Mouse (Mus musculus) CH12.LX (cell line): ENCODE measurements around the gene Thumpd2. TPM values are rescaled to one million over a fixed set of nuclear protein-coding genes. Genes with fewer than 3 reads are reported as not detected.

ENCODE experiments used
- DNase-seq: peaks from one replicate; pipeline ENCODE4 v3.0.0-alpha.2; 2013; ENCODE audit errors: extremely low read depth
- H3K27ac ChIP-seq: 2 replicates; pipeline ENCODE4 v1.5.1; 2012; ENCODE audit warnings: low read depth, mild to moderate bottlenecking, control low read depth, moderate library complexity; ENCODE audit not compliant: insufficient read depth
- H3K27me3 ChIP-seq: replicated peaks from 2 replicates; pipeline ENCODE3; 2012; ENCODE audit warnings: inconsistent platforms
- H3K36me3 ChIP-seq, 2 experiments: replicated peaks in 1 of 2; 2 replicates each; pipeline versions ENCODE3 to v1.6.1; 2012; ENCODE audit warnings: inconsistent platforms in 1 of 2, low read length in 1 of 2, mild to moderate bottlenecking in 1 of 2, mixed read lengths in 1 of 2, moderate library complexity in 1 of 2; ENCODE audit not compliant: control insufficient read depth in 1 of 2, insufficient read depth in 1 of 2
- H3K4me1 ChIP-seq, 2 experiments: 2 replicates each; pipeline ENCODE4 v1.6.1; 2012; ENCODE audit warnings: inconsistent platforms in 1 of 2, moderate library complexity in 1 of 2; ENCODE audit not compliant: insufficient read depth in 2 of 2, control insufficient read depth in 1 of 2
- H3K4me2 ChIP-seq: 2 replicates; pipeline ENCODE4 v1.6.1; 2012; ENCODE audit warnings: low read depth, mild to moderate bottlenecking, control low read depth; ENCODE audit not compliant: poor library complexity, insufficient read depth, severe bottlenecking
- H3K4me3 ChIP-seq, 3 experiments: fragments of 150-350 bp in 1 of 3; sonication (generic) in 1 of 3; replicated peaks in 1 of 3; 2 replicates each; pipeline versions ENCODE3 to v1.5.1; 2011 to 2012; ENCODE audit warnings: low read depth in 2 of 3, low read length in 2 of 3, mild to moderate bottlenecking in 2 of 3, moderate library complexity in 2 of 3, control low read depth in 1 of 3, improper control_type of control experiment in 1 of 3, inconsistent platforms in 1 of 3, mixed read lengths in 1 of 3; ENCODE audit not compliant: poor library complexity in 1 of 3
- H3K79me2 ChIP-seq: replicated peaks from 2 replicates; pipeline ENCODE4 v1.6.1; 2012; ENCODE audit warnings: mild to moderate bottlenecking, moderate library complexity; ENCODE audit not compliant: control insufficient read depth, poor library complexity, insufficient read depth, severe bottlenecking; ENCODE audit errors: extremely low read depth
- H3K9ac ChIP-seq: 2 replicates; pipeline ENCODE4 v1.6.1; 2012; ENCODE audit warnings: low read depth, mild to moderate bottlenecking, control low read depth, moderate library complexity; ENCODE audit not compliant: insufficient read depth
- H3K9me3 ChIP-seq: replicated peaks from 2 replicates; pipeline ENCODE3; 2012; ENCODE audit warnings: low read length, inconsistent platforms, mixed read lengths
- CHD1 ChIP-seq: IDR thresholded peaks from 2 replicates; pipeline ENCODE4 v1.6.1; 2012; ENCODE audit warnings: low read depth, low read length, improper control_type of control experiment, inconsistent platforms
- CHD2 ChIP-seq: IDR thresholded peaks from 2 replicates; pipeline ENCODE4 v1.6.1; 2011; ENCODE audit warnings: low read length, improper control_type of control experiment
- CTCF ChIP-seq, 2 experiments: IDR thresholded peaks in 1 of 2; conservative IDR thresholded peaks in 1 of 2; 2 replicates each; pipeline ENCODE4 v1.5.1; 2011 to 2012; ENCODE audit warnings: low read depth in 2 of 2, low read length in 2 of 2, improper control_type of control experiment in 1 of 2, inconsistent platforms in 1 of 2, mild to moderate bottlenecking in 1 of 2, moderate library complexity in 1 of 2
- ELF1 ChIP-seq: IDR thresholded peaks from 2 replicates; pipeline ENCODE4 v1.6.1; 2014; ENCODE audit warnings: low read depth, mild to moderate bottlenecking, inconsistent platforms, low read length, improper control_type of control experiment
- HCFC1 ChIP-seq: IDR thresholded peaks from 2 replicates; pipeline ENCODE4 v1.6.1; 2012; ENCODE audit warnings: low read depth, mild to moderate bottlenecking, inconsistent platforms, low read length, improper control_type of control experiment
- JUN ChIP-seq: IDR thresholded peaks from 2 replicates; pipeline ENCODE4 v1.6.1; 2011; ENCODE audit warnings: low read depth, mild to moderate bottlenecking, low read length, improper control_type of control experiment, moderate library complexity; ENCODE audit not compliant: insufficient read depth
- KAT2A ChIP-seq: IDR thresholded peaks from 2 replicates; pipeline ENCODE4 v1.6.1; 2012; ENCODE audit warnings: low read length, improper control_type of control experiment, inconsistent platforms; ENCODE audit not compliant: insufficient replicate concordance
- MAFK ChIP-seq: IDR thresholded peaks from 2 replicates; pipeline ENCODE4 v1.6.1; 2011; ENCODE audit warnings: low read length, improper control_type of control experiment; ENCODE audit not compliant: insufficient replicate concordance
- MAX ChIP-seq: IDR thresholded peaks from 2 replicates; pipeline ENCODE4 v1.6.1; 2011; ENCODE audit warnings: low read length, improper control_type of control experiment
- MEF2A ChIP-seq: IDR thresholded peaks from 2 replicates; pipeline ENCODE4 v1.6.1; 2014; ENCODE audit warnings: low read depth, mild to moderate bottlenecking, inconsistent platforms, low read length, improper control_type of control experiment, borderline replicate concordance
- MXI1 ChIP-seq: IDR thresholded peaks from 2 replicates; pipeline ENCODE4 v1.6.1; 2011; ENCODE audit warnings: mild to moderate bottlenecking, low read depth, low read length, improper control_type of control experiment
- PAX5 ChIP-seq: IDR thresholded peaks from 2 replicates; pipeline ENCODE4 v1.6.1; 2012; ENCODE audit warnings: low read length, inconsistent platforms, mixed read lengths
- POLR2AphosphoS2 ChIP-seq: IDR thresholded peaks from 2 replicates; pipeline ENCODE4 v1.6.1; 2011; ENCODE audit warnings: low read depth, low read length, improper control_type of control experiment
- SIN3A ChIP-seq: IDR thresholded peaks from 2 replicates; pipeline ENCODE4 v1.6.1; 2012; ENCODE audit warnings: low read length, improper control_type of control experiment, inconsistent platforms
- SMC3 ChIP-seq: IDR thresholded peaks from 2 replicates; pipeline ENCODE4 v1.6.1; 2011; ENCODE audit warnings: low read depth, low read length, improper control_type of control experiment
- TCF12 ChIP-seq: IDR thresholded peaks from 2 replicates; pipeline ENCODE4 v1.6.1; 2014; ENCODE audit warnings: low read depth, mild to moderate bottlenecking, inconsistent platforms, low read length, improper control_type of control experiment
- USF1 ChIP-seq: IDR thresholded peaks from 2 replicates; pipeline ENCODE4 v1.6.1; 2014; ENCODE audit warnings: low read depth, mild to moderate bottlenecking, inconsistent platforms, low read length, improper control_type of control experiment
- ZC3H11A ChIP-seq: IDR thresholded peaks from 2 replicates; pipeline ENCODE4 v1.6.1; 2012; ENCODE audit warnings: low read depth, mild to moderate bottlenecking, inconsistent platforms, low read length, improper control_type of control experiment
- ZMIZ1 ChIP-seq: IDR thresholded peaks from 2 replicates; pipeline ENCODE4 v1.6.1; 2012; ENCODE audit warnings: low read depth, mild to moderate bottlenecking, inconsistent platforms, low read length, improper control_type of control experiment
- dilution Hi-C: fragments of 300-500 bp; cut with MboI; formaldehyde crosslinking; loops from 2 replicates; pipeline ENCODE4 v1.14.3; 2020; ENCODE audit warnings: low sequenced_read_pairs; ENCODE audit not compliant: extremely low pct_unique_long_range_greater_than_20kb, extremely low pct_ligation_motif_present
- in situ Hi-C: fragments of 300-500 bp; cut with MboI; formaldehyde crosslinking; loops from 3 replicates; pipeline ENCODE4 v1.14.3; 2019; ENCODE audit warnings: low sequenced_read_pairs, low pct_ligation_motif_present, low pct_unique_long_range_greater_than_20kb, mixed read lengths
- polyA plus RNA-seq: library from polyadenylated mRNA; unstranded; fragments of >175 nt; gene quantifications from 2 replicates; pipeline ENCODE4 v1.2.1, GENCODE M21; 2012; ENCODE audit warnings: low read depth; ENCODE audit not compliant: insufficient read length
- total RNA-seq, 2 experiments: library from RNA; depleted of rRNA; stranded (reverse); fragments of 300-350 nt in 1 of 2; fragments of >200 nt in 1 of 2; gene quantifications; 2 replicates each; pipeline ENCODE4 v1.2.3; 2012 to 2014

Thumpd2 gene
- total and polyA plus RNA-seq, 3 experiments = 5.4 to 9.0 (median 7.6) TPM

GRCm38 (mm10) chr17:81010199-81010598, 54.7 kb downstream of the Thumpd2 start:
- no peak overlapping the region for H3K4me3 ChIP-seq
- no peaks in the 10 kb centered on the region for H3K79me2 ChIP-seq
- DNase-seq = no peak
- H3K9me3 ChIP-seq = no peaks in the 10 kb centered on the region
- H3K27me3 ChIP-seq = no peaks in the 10 kb centered on the region
- no peak for TF ChIP-seq ZC3H11A
- TF ChIP-seq USF1 = no peak
- TF ChIP-seq KAT2A = no peak
- TF ChIP-seq MAX = no peak
- TF ChIP-seq ZMIZ1 = no peak
- TF ChIP-seq TCF12 = no peak
- TF ChIP-seq CTCF (conservative IDR thresholded peaks at IDR 0.05 in 1 of 2, IDR thresholded peaks at IDR 0.05 in 1 of 2; ENCODE audit: low read depth in 2 of 2, low read length in 2 of 2) = no peak
- TF ChIP-seq POLR2AphosphoS2 = no peak
- TF ChIP-seq MAFK = no peak
- TF ChIP-seq MXI1 = no peak
- no peak for TF ChIP-seq CHD2
- TF ChIP-seq SMC3 = no peak
- no peak for TF ChIP-seq MEF2A
- TF ChIP-seq, all 38 proteins: peak for 0
- Histone ChIP-seq H3K36me3 (no peaks in the 10 kb centered on the region), H3K27ac (no peak overlapping the region), H3K4me2 (no peak overlapping the region), H3K9ac (no peak overlapping the region), H3K4me1 (no peaks in the 10 kb centered on the region)
- in situ Hi-C loops (no loop called here), dilution Hi-C loops (no loop called here)

- no peaks in the 10 kb centered on the region for H3K9me3 ChIP-seq
- H3K4me2 ChIP-seq = no peak overlapping the region
- no peak for DNase-seq
- dilution Hi-C loops = no loop called here
- no peak overlapping the region for H3K27ac ChIP-seq
- H3K79me2 ChIP-seq = no peaks in the 10 kb centered on the region
- in situ Hi-C loops = no loop called here
- no peaks in the 10 kb centered on the region for H3K36me3 ChIP-seq
- H3K4me3 ChIP-seq = no peak overlapping the region
- TF ChIP-seq CHD2 (no peak), MAX (no peak), CTCF (conservative IDR thresholded peaks at IDR 0.05 in 1 of 2, IDR thresholded peaks at IDR 0.05 in 1 of 2; ENCODE audit: low read depth in 2 of 2, low read length in 2 of 2) (no peak), ZMIZ1 (no peak), ELF1 (no peak), PAX5 (no peak), CHD1 (no peak), SMC3 (no peak), ZC3H11A (no peak), HCFC1 (no peak), SIN3A (no peak), JUN (no peak)
- H3K9ac ChIP-seq = no peak overlapping the region
- no peaks in the 10 kb centered on the region for H3K4me1 ChIP-seq
- H3K27me3 ChIP-seq = no peaks in the 10 kb centered on the region
Measured at GRCm38 (mm10) chr17:81009112-81009511, 55.8 kb downstream of the Thumpd2 start.
